Mouse (Mus musculus): Measurements from ENCODE around the gene Blnk.

DNA sequence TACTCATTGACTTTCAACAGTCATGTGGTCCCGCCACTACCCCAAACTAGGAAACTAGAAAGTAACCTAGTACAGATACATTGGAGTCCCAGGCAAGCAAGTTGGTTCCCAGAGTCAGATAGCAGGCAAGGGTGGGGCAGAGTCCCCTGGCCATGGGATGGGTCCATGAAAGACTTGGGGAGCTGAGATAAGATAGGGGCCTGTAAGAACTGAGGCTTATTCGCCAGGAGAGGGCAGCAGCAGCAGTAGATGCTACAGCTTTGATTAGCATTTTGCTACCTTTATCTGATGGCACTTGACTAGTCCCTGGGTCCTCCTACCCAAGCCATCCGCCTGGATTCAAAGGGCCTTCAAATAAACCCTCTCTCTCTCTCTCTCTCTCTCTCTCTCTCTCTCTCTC lies 5.2 kb upstream of the Blnk start:
- peak; percentile 23 for TF ChIP-seq CTCF (IDR thresholded peaks at IDR 0.05; ENCODE audit: low read depth, low read length)
- TF ChIP-seq POLR2A (IDR thresholded peaks at IDR 0.05; ENCODE audit: insufficient read depth, low read length): no peak
